Mouse (Mus musculus) adrenal gland, postnatal 36 days (tissue): ENCODE data around the gene Aqp9. TPM values are rescaled to one million over a fixed set of nuclear protein-coding genes. Genes with fewer than 3 reads are reported as not detected.
A peak's percentile ranks its signal among the peaks of the same experiment; 100 is the strongest.
"Not testable (repeated sequence)": the region's sequence is repeated elsewhere in the genome, so short reads cannot be mapped to it uniquely, and the experiment has no call there.

Experiments used
- DNase-seq, 2 experiments: peaks; one replicate each; pipeline ENCODE4 v3.0.0; 2021; ENCODE audit warnings: mixed read lengths in 1 of 2
- total RNA-seq, 2 experiments: library from RNA; stranded (reverse); gene quantifications; 2 replicates each; pipeline ENCODE4 v1.2.3; 2021

Gene Aqp9
- total RNA-seq, 2 experiments from 2014 or later: 0.26 to 0.49 TPM

GRCm38 (mm10) chr9:71138936-71139335 is 29.5 kb downstream of the Aqp9 start:
- no peak for DNase-seq

GRCm38 (mm10) chr9:71137267-71137945 is 31.1 kb downstream of the Aqp9 start:
- DNase-seq: no peak

- no peak for DNase-seq
Measured at GRCm38 (mm10) chr9:71135073-71135472, 33.4 kb downstream of the Aqp9 start.

GRCm38 (mm10) chr9:71133190-71133589 is 35.3 kb downstream of the Aqp9 start:
- DNase-seq: no peak

GRCm38 (mm10) chr9:71131822-71132221 is 36.7 kb downstream of the Aqp9 start:
- DNase-seq: no peak

- DNase-seq: peak; percentile 49 to 77
Measured at GRCm38 (mm10) chr9:71128911-71129310, 39.6 kb downstream of the Aqp9 start.

GRCm38 (mm10) chr9:71126205-71126604 is 42.3 kb downstream of the Aqp9 start:
- DNase-seq: peak in 1 of 2 experiments; percentile 31

- not testable (repeated sequence) for DNase-seq
Measured at GRCm38 (mm10) chr9:71123095-71123494, 45.4 kb downstream of the Aqp9 start.

- no peak for DNase-seq
Measured at GRCm38 (mm10) chr9:71120924-71121323, 47.6 kb downstream of the Aqp9 start.

- DNase-seq: no peak
Measured at GRCm38 (mm10) chr9:71113166-71113565, 55.3 kb downstream of the Aqp9 start.

GRCm38 (mm10) chr9:71103521-71103920 is 65.0 kb downstream of the Aqp9 start:
- DNase-seq: no peak

- DNase-seq: no peak
Measured at GRCm38 (mm10) chr9:71094066-71094465, 74.4 kb downstream of the Aqp9 start.

GRCm38 (mm10) chr9:71092038-71092437 is 76.4 kb downstream of the Aqp9 start:
- DNase-seq: peak in 1 of 2 experiments; percentile 53

GRCm38 (mm10) chr9:71079201-71079600 is 89.3 kb downstream of the Aqp9 start:
- DNase-seq: no peak

GRCm38 (mm10) chr9:71077251-71077825 is 91.1 kb downstream of the Aqp9 start:
- DNase-seq: no peak

- no peak for DNase-seq
Measured at GRCm38 (mm10) chr9:71076201-71076648, 92.3 kb downstream of the Aqp9 start.

GRCm38 (mm10) chr9:71073831-71074230 is 94.7 kb downstream of the Aqp9 start:
- DNase-seq: peak; percentile 42 to 53

- no peak for DNase-seq
Measured at GRCm38 (mm10) chr9:71073076-71073475, 95.4 kb downstream of the Aqp9 start.

- no peak for DNase-seq
Measured at GRCm38 (mm10) chr9:71072502-71072901, 96.0 kb downstream of the Aqp9 start.

- no peak for DNase-seq
Measured at GRCm38 (mm10) chr9:71071581-71072330, 96.7 kb downstream of the Aqp9 start.

- DNase-seq: no peak
Measured at GRCm38 (mm10) chr9:71070628-71071027, 97.9 kb downstream of the Aqp9 start.

GRCm38 (mm10) chr9:71068866-71069390 is 99.6 kb downstream of the Aqp9 start:
- DNase-seq: no peak

- DNase-seq: no peak
Measured at GRCm38 (mm10) chr9:71067156-71067555, 101.3 kb downstream of the Aqp9 start.
